In the genomic region with DNA sequence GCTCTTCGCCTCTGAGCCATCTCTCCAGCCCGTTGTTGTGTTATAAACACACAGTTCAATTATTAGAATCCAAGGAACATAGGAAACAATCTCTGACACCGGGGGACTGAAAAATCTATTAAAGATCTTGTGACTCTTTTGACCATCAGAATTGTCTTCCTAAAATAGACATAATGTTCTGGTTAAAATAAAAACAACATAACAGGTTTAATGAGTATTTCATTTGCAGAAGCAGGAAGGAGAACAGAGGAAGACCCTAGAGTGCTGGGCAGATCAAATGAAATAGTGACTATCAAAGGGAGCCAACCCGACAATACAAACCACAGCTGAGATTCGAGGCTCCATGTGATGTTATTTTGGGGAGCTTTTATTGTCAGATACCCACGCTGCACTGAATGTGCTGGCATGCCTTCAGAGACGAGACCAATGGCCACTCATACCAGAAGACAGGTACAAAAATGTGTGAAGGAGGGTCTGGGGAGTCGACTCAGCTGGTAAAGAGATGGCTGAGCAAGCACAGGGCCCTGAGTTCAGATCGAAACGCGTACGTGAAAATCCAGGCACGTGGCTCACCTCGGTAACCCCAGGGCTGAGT, we compare ENCODE assay signal across 20 mouse cellular contexts. TPM values are rescaled to one million over a fixed set of nuclear protein-coding genes. Genes with fewer than 3 reads are reported as not detected.
"Had no signal": no experiment of that assay in that cellular context is flagged by ENCODE, and none has a peak within 500 bp of the region (broad histone marks: within the 10 kb centered on the region; RNA-seq: fewer than 3 reads in every experiment).

No protein-coding gene starts in this region.

- H3K9me3 ChIP-seq: midbrain, embryonic 10.5 days; midbrain, embryonic 12.5 days; neural tube, embryonic 12.5 days; stomach, embryonic 15.5 days had no signal

- H3K36me3 ChIP-seq: midbrain, embryonic 10.5 days; midbrain, embryonic 12.5 days; neural tube, embryonic 12.5 days; stomach, embryonic 15.5 days had no signal

- DNase-seq: lung, adult 18-20 months; lung, embryonic 14.5 days; lung, postnatal 10 days; lung, postnatal 4 days; midbrain, embryonic 14.5 days; right cerebral cortex, postnatal 14 days; thymus, adult 2 months; thymus, postnatal 25 days; thymus, postnatal 4 days had no signal

- H3K4me1 ChIP-seq: midbrain, embryonic 10.5 days; midbrain, embryonic 12.5 days; neural tube, embryonic 12.5 days had no signal

- H3K27me3 ChIP-seq: neural tube, embryonic 12.5 days; stomach, embryonic 15.5 days had no signal

- H3K4me2 ChIP-seq: lung, embryonic 14.5 days; midbrain, embryonic 12.5 days; neural tube, embryonic 12.5 days; stomach, embryonic 15.5 days had no signal

- H3K27ac ChIP-seq: midbrain, embryonic 10.5 days; midbrain, embryonic 12.5 days; neural tube, embryonic 12.5 days; stomach, embryonic 15.5 days; stomach, postnatal 0 days had no signal

- H3K4me3 ChIP-seq: midbrain, embryonic 10.5 days; midbrain, embryonic 12.5 days; neural tube, embryonic 12.5 days; stomach, embryonic 15.5 days had no signal

- H3K9ac ChIP-seq: lung, embryonic 14.5 days; midbrain, embryonic 12.5 days; neural tube, embryonic 12.5 days; stomach, embryonic 15.5 days had no signal

- ATAC-seq: midbrain, embryonic 16.5 days had no signal

RNA-seq across cellular contexts. Expression of a gene that starts 33.4 kb away (rescaled TPM):
- total RNA-seq: monocyte, adult 5-6 weeks had no signal
- polyA plus RNA-seq: lung, embryonic 14.5 days; lung, embryonic 16.5 days; midbrain, embryonic 10.5 days; midbrain, embryonic 12.5 days; midbrain, embryonic 14.5 days; midbrain, embryonic 16.5 days; neural tube, embryonic 12.5 days; neural tube, embryonic 14.5 days; spleen, adult 2 months; urinary bladder, adult 2 months had no signal
